Mouse (Mus musculus): ENCODE data around the gene Rgs13. TPM values are rescaled to one million over a fixed set of nuclear protein-coding genes. Genes with fewer than 3 reads are reported as not detected.

Rgs13 gene
- polyA plus RNA-seq (2016; fragmentation: Nextera tagmentation; extraction: Ambion mirVana), result 0.17 and 0.38 TPM in 2 replicates

GRCm38 (mm10) chr1:144177166-144177565, at the start of gene Rgs13:
TSS of gene Rgs13 (minus strand) at chr1:144177372.
- no peaks in the 10 kb centered on the region for H3K9me3 ChIP-seq
- H3K27me3 ChIP-seq (ENCODE audit: poor library complexity, severe bottlenecking), result peaks cover 18% of the 10 kb centered on the region
- no peaks in the 10 kb centered on the region for H3K36me3 ChIP-seq (replicated peaks)
- no peak for DNase-seq (ENCODE audit: extremely low spot score, low spot score)
- no peak within 1 kb of the TSS for H3K4me3 ChIP-seq
- H3K27ac ChIP-seq, result no peak within 1 kb of the TSS
- H3K4me1 ChIP-seq, result peaks cover 20% of the 10 kb centered on the region
- WGBS, result 68% methylated on average over 5 of the region's 5 CpGs

DNA sequence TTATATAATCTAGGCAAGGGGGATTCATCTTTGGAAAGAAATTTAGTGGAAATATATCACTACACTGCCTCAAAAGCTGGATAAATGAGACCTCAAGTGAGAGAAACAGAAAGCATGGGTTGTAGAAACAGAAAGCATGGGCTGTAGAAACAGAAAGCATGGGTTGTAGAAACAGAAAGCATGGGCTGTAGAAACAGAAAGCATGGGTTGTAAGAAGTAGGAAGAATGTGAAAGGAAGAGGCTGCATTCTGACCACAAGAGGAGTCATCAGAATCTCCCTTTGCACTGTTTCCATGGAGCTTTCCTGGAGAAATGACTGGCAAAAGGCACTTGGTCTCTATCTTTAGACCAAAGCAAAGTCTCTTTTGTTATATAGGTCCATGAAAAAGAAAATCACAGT, 38.1 kb upstream of the Rgs13 start:
- Histone ChIP-seq H3K4me3 (no peak overlapping the region), H3K4me1 (no peaks in the 10 kb centered on the region), H3K9me3 (no peaks in the 10 kb centered on the region), H3K27me3 (ENCODE audit: poor library complexity, severe bottlenecking) (no peaks in the 10 kb centered on the region), H3K27ac (no peak overlapping the region), H3K36me3 (replicated peaks) (no peaks in the 10 kb centered on the region)
- no peak for DNase-seq (ENCODE audit: extremely low spot score, low spot score)

GRCm38 (mm10) chr1:144210912-144211311, 33.7 kb upstream of the Rgs13 start:
- no peak for DNase-seq (ENCODE audit: extremely low spot score, low spot score)
- no peaks in the 10 kb centered on the region for H3K4me1 ChIP-seq

DNA sequence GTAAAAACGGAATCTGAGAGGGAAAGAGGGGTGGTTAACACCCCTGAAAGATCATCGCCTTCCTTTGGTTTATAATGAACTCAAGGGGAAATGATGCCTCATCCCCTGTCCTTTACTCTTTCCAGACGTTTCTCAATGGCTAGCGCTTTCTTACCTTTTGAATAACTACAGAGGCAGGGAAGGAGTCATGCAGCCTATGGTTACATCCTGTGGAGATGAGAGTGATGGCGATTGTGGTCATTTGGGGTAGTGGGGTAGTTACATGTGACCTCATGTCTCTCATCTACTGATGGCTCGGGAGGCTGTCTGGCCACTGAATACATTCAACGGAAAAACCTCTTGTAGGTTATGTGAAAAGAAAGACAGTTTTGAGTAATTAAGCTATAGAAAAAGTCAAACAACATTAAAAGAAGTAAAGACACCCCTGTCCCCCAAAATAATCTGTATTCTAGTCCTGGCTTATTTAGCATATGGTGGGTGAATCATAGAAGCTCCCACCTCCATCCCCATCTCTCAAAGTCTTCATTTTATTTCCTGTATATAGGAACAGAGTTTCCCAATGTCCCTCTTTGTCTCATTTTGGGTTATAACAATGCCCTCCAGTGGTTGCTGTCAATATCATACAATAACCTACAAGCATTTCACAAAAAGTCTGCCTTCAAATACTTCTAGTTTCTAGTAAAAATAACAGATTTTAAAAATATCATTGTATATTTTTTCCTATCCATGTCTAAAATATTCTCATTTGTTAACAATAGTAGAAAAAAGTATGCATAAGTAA, 29.3 kb upstream of the Rgs13 start:
- Histone ChIP-seq H3K4me3 (no peak overlapping the region), H3K27me3 (ENCODE audit: poor library complexity, severe bottlenecking) (no peaks in the 10 kb centered on the region), H3K36me3 (replicated peaks) (no peaks in the 10 kb centered on the region), H3K9me3 (no peaks in the 10 kb centered on the region), H3K27ac (no peak overlapping the region), H3K4me1 (no peaks in the 10 kb centered on the region)
- 81% methylated on average over 7 of the region's 7 CpGs for WGBS
- DNase-seq (ENCODE audit: extremely low spot score, low spot score), result no peak

More at GRCm38 (mm10) chr1:144210912-144211311, 33.7 kb upstream of the Rgs13 start:
- H3K27ac ChIP-seq, result no peak overlapping the region
- H3K4me3 ChIP-seq, result no peak overlapping the region
- WGBS, result 84% methylated on average over 3 of the region's 3 CpGs
- no peaks in the 10 kb centered on the region for H3K36me3 ChIP-seq (replicated peaks)
- no peaks in the 10 kb centered on the region for H3K27me3 ChIP-seq (ENCODE audit: poor library complexity, severe bottlenecking)
- H3K9me3 ChIP-seq, result no peaks in the 10 kb centered on the region

GRCm38 (mm10) chr1:144204766-144205165, 27.6 kb upstream of the Rgs13 start:
- H3K27ac ChIP-seq, result no peak overlapping the region
- no peaks in the 10 kb centered on the region for H3K36me3 ChIP-seq (replicated peaks)
- WGBS, result 95% methylated on average over 2 of the region's 2 CpGs
- H3K4me3 ChIP-seq, result no peak overlapping the region
- DNase-seq (ENCODE audit: extremely low spot score, low spot score), result no peak
- no peaks in the 10 kb centered on the region for H3K9me3 ChIP-seq
- H3K27me3 ChIP-seq (ENCODE audit: poor library complexity, severe bottlenecking), result no peaks in the 10 kb centered on the region
- no peaks in the 10 kb centered on the region for H3K4me1 ChIP-seq

- DNase-seq (ENCODE audit: extremely low spot score, low spot score), result no peak
- Histone ChIP-seq H3K9me3 (no peaks in the 10 kb centered on the region), H3K4me1 (no peaks in the 10 kb centered on the region), H3K27me3 (ENCODE audit: poor library complexity, severe bottlenecking) (no peaks in the 10 kb centered on the region), H3K4me3 (no peak overlapping the region), H3K36me3 (replicated peaks) (no peaks in the 10 kb centered on the region), H3K27ac (no peak overlapping the region)
- 94% methylated on average over 4 of the region's 4 CpGs for WGBS
Measured at GRCm38 (mm10) chr1:144202939-144203338, 25.8 kb upstream of the Rgs13 start.

- Histone ChIP-seq H3K9me3 (no peaks in the 10 kb centered on the region), H3K4me1 (no peaks in the 10 kb centered on the region), H3K27me3 (ENCODE audit: poor library complexity, severe bottlenecking) (no peaks in the 10 kb centered on the region), H3K27ac (no peak overlapping the region), H3K36me3 (replicated peaks) (no peaks in the 10 kb centered on the region), H3K4me3 (no peak overlapping the region)
- DNase-seq (ENCODE audit: extremely low spot score, low spot score), result no peak
- 90% methylated on average over 2 of the region's 2 CpGs for WGBS
Measured at GRCm38 (mm10) chr1:144200496-144200895, 23.3 kb upstream of the Rgs13 start.

GRCm38 (mm10) chr1:144199538-144199937, 22.4 kb upstream of the Rgs13 start:
- Histone ChIP-seq H3K4me1 (no peaks in the 10 kb centered on the region), H3K27ac (no peak overlapping the region), H3K36me3 (replicated peaks) (no peaks in the 10 kb centered on the region), H3K4me3 (no peak overlapping the region), H3K27me3 (ENCODE audit: poor library complexity, severe bottlenecking) (no peaks in the 10 kb centered on the region), H3K9me3 (no peaks in the 10 kb centered on the region)
- whole genome bisulfite sequencing, result 62% methylated on average over 1 of the region's 1 CpGs
- DNase-seq (ENCODE audit: extremely low spot score, low spot score), result no peak

GRCm38 (mm10) chr1:144197684-144198083, 20.5 kb upstream of the Rgs13 start:
- Histone ChIP-seq H3K4me1 (no peaks in the 10 kb centered on the region), H3K27ac (no peak overlapping the region), H3K4me3 (no peak overlapping the region), H3K27me3 (ENCODE audit: poor library complexity, severe bottlenecking) (no peaks in the 10 kb centered on the region), H3K9me3 (no peaks in the 10 kb centered on the region), H3K36me3 (replicated peaks) (no peaks in the 10 kb centered on the region)
- no peak for DNase-seq (ENCODE audit: extremely low spot score, low spot score)
- WGBS, result 32% methylated on average over 3 of the region's 3 CpGs

GRCm38 (mm10) chr1:144186655-144187396, 9.7 kb upstream of the Rgs13 start:
- 60% methylated on average over 7 of the region's 7 CpGs for WGBS
- H3K27me3 ChIP-seq (ENCODE audit: poor library complexity, severe bottlenecking), result 0 out of 2 replicates have a peak, but pooled peaks cover 3% of the 10 kb centered on the region
- H3K4me1 ChIP-seq, result peaks cover 8% of the 10 kb centered on the region
- no peaks in the 10 kb centered on the region for H3K36me3 ChIP-seq (replicated peaks)
- no peak overlapping the region for H3K4me3 ChIP-seq
- H3K9me3 ChIP-seq, result no peaks in the 10 kb centered on the region
- no peak for DNase-seq (ENCODE audit: extremely low spot score, low spot score)
- H3K27ac ChIP-seq, result no peak overlapping the region

DNA sequence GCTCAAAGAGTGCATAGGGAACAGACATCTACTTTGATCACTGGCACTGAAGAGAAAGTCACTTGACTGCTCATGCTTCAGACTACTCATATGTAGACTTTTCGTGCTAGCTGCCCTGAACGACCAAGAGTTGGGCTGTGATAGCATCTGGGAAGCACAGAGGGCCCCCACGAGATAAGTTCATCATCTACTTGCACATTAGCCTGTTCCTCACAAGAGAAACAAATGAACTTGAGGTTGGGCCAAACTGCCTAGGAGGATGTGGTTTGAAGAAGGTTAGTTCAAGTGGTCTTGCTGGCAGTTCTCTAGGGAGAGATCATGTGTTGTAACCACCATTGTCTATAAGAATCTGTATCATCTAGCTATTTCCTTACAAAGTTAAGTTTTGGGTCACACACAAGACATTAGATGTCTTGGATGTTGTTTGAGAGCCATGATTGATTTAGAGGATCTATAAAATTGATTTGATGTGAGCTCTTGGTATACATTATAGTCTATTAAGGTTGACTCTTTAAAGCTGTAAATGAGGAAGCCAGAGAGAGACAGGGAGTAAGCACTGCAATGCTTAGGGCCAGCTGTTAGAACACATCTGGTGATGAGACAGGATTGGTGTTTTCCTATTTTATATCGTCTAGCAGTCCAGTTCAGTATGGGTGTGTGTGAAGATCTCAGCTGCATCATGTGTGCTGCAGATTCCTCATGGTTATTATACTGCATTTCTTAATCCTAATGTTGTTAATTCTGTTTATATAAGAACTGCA, 8.0 kb upstream of the Rgs13 start:
- H3K36me3 ChIP-seq (replicated peaks), result no peaks in the 10 kb centered on the region
- peaks cover 8% of the 10 kb centered on the region for H3K4me1 ChIP-seq
- no peak for DNase-seq (ENCODE audit: extremely low spot score, low spot score)
- no peaks in the 10 kb centered on the region for H3K9me3 ChIP-seq
- H3K27me3 ChIP-seq (ENCODE audit: poor library complexity, severe bottlenecking), result peaks cover 3% of the 10 kb centered on the region
- H3K4me3 ChIP-seq, result no peak overlapping the region
- 77% methylated on average over 4 of the region's 4 CpGs for WGBS
- no peak overlapping the region for H3K27ac ChIP-seq

- H3K4me3 ChIP-seq, result no peak overlapping the region
- DNase-seq (ENCODE audit: extremely low spot score, low spot score), result no peak
- H3K27me3 ChIP-seq (ENCODE audit: poor library complexity, severe bottlenecking), result peaks cover 17% of the 10 kb centered on the region
- H3K4me1 ChIP-seq, result peaks cover 9% of the 10 kb centered on the region
- H3K36me3 ChIP-seq (replicated peaks), result no peaks in the 10 kb centered on the region
- H3K27ac ChIP-seq, result no peak overlapping the region
- H3K9me3 ChIP-seq, result no peaks in the 10 kb centered on the region
Measured at GRCm38 (mm10) chr1:144183622-144184021, 6.5 kb upstream of the Rgs13 start.

DNA sequence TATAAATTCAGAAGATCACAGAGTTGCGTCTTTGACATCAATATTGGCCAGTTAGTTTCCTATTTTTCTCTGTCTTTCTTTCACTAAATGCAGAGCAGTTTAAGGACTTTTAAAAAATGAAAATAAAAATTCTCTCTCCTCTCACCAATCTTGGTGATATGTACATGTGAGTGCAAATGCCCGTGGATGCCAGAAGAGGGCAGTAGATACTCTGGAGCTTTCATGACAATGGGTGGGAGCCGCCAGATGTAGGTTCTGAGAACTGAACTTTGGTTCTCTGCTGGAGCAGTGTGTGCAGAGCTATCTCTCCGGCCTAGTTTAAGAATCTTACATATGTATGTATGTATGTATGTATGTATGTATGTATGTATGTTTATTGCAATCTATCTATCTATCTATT, 2.4 kb upstream of the Rgs13 start:
- no peak overlapping the region for H3K27ac ChIP-seq
- 90% methylated on average over 4 of the region's 4 CpGs for WGBS
- H3K27me3 ChIP-seq (ENCODE audit: poor library complexity, severe bottlenecking), result peaks cover 18% of the 10 kb centered on the region
- no peak for DNase-seq (ENCODE audit: extremely low spot score, low spot score)
- H3K9me3 ChIP-seq, result no peaks in the 10 kb centered on the region
- no peaks in the 10 kb centered on the region for H3K36me3 ChIP-seq (replicated peaks)
- H3K4me3 ChIP-seq, result no peak overlapping the region
- peaks cover 28% of the 10 kb centered on the region for H3K4me1 ChIP-seq
